Mouse (Mus musculus): ENCODE data around the gene Tmem14a. TPM values are rescaled to one million over a fixed set of nuclear protein-coding genes. Genes with fewer than 3 reads are reported as not detected.
"Not testable (repeated sequence)": the region's sequence is repeated elsewhere in the genome, so short reads cannot be mapped to it uniquely, and the experiment has no call there.

Tmem14a gene
- 10.3 and 12.0 TPM in 2 replicates for polyA plus RNA-seq (2016; fragmentation: Nextera tagmentation; extraction: Ambion mirVana)

DNA sequence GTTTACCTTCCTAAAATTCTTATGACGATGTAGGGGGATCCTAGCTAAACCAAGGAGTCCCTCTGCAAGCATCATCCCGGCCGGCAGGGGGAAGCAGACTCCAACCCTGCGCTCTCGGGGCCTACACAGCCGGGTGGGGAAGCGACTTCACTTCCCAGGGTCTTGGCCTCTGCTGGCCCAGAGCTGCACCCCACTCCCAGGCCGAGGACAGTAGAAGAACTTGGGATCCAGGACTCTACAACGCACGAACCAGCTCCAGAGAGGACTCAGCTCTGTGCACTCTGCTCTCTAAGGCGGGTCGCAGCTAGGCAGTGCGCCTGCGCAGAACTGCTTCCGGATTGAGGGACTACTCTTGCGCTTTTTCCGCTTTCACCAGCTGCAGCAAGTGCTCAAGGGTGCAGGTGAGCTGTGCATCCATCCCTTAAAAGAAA lies at the start of gene Tmem14a:
Gene Tmem14a (plus strand): TSS at position 87 of the 431 bp plus-strand sequence.
- H3K9me3 ChIP-seq (replicated peaks): no peaks in the 10 kb centered on the region
- H3K36me3 ChIP-seq: no peaks in the 10 kb centered on the region
- peak; percentile 88 for ATAC-seq (ENCODE audit: insufficient number of reproducible peaks, low FRiP score)
- WGBS: under 1% methylated on average over 17 of the region's 17 CpGs
- no peak within 1 kb of the TSS for H3K27ac ChIP-seq (ENCODE audit: poor library complexity, severe bottlenecking)
- H3K9ac ChIP-seq: peak within 1 kb of the TSS; percentile 76
- H3K27me3 ChIP-seq (replicated peaks): 0 out of 2 replicates have a peak, but pooled peaks cover 6% of the 10 kb centered on the region
- peaks cover 5% of the 10 kb centered on the region; the same call in 1 of the 2 replicates for H3K4me1 ChIP-seq (replicated peaks)
- peak within 1 kb of the TSS; percentile 64 for H3K4me3 ChIP-seq
- H3K4me2 ChIP-seq: peak within 1 kb of the TSS; percentile 78

DNA sequence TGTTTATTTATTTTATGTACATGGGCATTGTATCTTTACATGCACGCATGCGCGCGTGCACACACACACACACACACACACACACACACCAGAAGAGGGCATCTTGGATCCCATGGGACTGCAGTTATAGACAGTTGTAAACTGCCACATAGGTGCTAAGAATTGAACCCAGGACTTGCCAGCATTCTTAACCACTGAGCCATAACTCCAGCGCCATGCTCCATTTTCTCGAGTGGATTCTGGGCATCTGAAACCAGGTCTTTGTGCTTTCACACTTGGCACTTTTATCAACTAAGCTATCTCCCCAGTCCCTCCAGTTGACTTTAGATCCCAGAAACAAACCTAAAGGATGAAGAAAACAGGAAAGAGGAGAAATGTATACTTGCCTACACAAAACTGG lies 33.2 kb upstream of the Tmem14a start:
- Histone ChIP-seq H3K27ac (ENCODE audit: poor library complexity, severe bottlenecking) (no peak overlapping the region), H3K4me3 (no peak overlapping the region), H3K9ac (no peak overlapping the region), H3K27me3 (replicated peaks) (no peaks in the 10 kb centered on the region), H3K9me3 (replicated peaks) (no peaks in the 10 kb centered on the region), H3K36me3 (no peaks in the 10 kb centered on the region), H3K4me2 (no peak overlapping the region), H3K4me1 (replicated peaks) (no peaks in the 10 kb centered on the region)
- no peak for ATAC-seq (ENCODE audit: insufficient number of reproducible peaks, low FRiP score)
- WGBS: 90% methylated on average over 6 of the region's 6 CpGs

DNA sequence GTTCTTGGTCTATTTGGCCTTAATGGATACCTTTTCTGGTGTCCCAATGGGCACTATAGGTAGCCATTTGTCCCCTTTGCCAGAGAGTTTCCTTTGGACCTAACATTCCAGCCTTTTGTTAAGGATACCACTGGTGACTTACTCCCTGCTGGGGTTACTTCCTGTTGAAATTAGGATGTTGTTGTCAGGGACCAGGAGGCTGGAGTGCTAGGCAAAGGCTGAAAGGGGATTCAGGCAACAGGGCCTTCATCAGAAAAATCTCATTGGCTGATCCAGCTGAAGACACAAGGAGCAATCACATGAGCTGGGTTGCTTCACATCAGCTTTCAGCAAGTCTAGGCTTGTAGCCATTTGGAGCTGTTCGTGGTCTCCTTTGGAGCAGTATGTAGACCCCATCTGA lies 12.1 kb upstream of the Tmem14a start:
- H3K9ac ChIP-seq: no peak overlapping the region
- no peak overlapping the region for H3K4me2 ChIP-seq
- WGBS: 84% methylated on average over 1 of the region's 1 CpGs
- no peaks in the 10 kb centered on the region for H3K36me3 ChIP-seq
- no peaks in the 10 kb centered on the region for H3K4me1 ChIP-seq (replicated peaks)
- no peak for ATAC-seq (ENCODE audit: insufficient number of reproducible peaks, low FRiP score)
- H3K4me3 ChIP-seq: no peak overlapping the region
- no peak overlapping the region for H3K27ac ChIP-seq (ENCODE audit: poor library complexity, severe bottlenecking)
- no peaks in the 10 kb centered on the region for H3K9me3 ChIP-seq (replicated peaks)
- no peaks in the 10 kb centered on the region for H3K27me3 ChIP-seq (replicated peaks)

DNA sequence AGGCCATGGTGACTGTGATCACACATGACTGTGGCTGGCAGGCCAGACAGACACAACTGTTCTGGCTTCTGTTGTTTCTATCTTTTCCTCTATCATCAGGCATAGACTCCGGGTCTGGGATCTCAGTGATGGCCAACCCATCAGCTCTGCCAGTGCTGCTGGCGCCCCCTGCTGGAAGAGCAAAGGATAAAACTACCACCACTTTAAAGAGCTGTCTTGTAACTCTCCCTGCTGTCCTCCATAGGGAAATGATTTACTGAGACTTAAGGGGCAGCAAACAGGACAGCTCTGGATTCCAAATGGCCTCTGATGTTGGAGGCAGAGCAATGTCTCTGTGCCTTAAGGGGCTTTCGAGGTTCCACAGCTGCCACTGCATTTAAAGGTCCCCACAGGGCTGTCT lies 4.8 kb upstream of the Tmem14a start:
- WGBS: 26% methylated on average over 3 of the region's 3 CpGs
- H3K4me1 ChIP-seq (replicated peaks); H3K9ac ChIP-seq; ATAC-seq (ENCODE audit: insufficient number of reproducible peaks, low FRiP score); H3K4me2 ChIP-seq; H3K27me3 ChIP-seq (replicated peaks); H3K9me3 ChIP-seq (replicated peaks); H3K36me3 ChIP-seq; H3K4me3 ChIP-seq; H3K27ac ChIP-seq (ENCODE audit: poor library complexity, severe bottlenecking): not testable (repeated sequence)

DNA sequence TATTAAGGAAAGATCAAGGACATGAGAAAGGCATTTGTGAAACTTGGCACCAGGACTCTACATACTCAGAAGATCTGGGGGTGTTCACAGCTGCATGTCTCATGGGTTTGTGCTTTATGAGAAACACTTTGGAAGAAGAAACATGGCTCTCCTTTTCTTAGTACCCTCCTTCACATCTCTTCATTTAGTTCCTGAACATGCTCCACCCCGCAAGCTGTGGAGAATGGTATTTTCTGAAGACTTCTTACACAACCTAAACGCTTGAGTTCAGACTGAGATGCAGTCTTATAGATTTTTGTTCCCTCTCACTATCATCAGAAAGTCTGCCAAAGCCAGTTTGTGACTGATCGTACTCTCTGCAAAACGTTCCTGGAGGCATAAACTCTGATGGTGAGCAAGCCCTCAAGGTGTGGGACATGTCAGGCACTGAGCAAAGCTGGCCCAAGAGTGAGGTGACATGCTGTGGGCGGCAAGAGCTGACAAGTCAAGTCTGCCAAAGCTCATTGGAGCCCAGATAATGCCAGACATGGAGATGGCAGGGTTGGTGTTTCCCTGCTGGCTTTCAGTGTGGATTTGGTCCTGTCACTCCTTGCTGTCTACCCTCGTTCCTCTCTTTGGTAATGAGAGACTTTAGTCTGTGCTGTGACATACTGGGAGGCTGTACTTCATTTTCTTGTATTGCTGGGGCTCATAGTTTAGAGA lies 4.2 kb upstream of the Tmem14a start:
- H3K4me1 ChIP-seq (replicated peaks); H3K27me3 ChIP-seq (replicated peaks); H3K9me3 ChIP-seq (replicated peaks); H3K9ac ChIP-seq; H3K4me3 ChIP-seq; H3K36me3 ChIP-seq; H3K27ac ChIP-seq (ENCODE audit: poor library complexity, severe bottlenecking); H3K4me2 ChIP-seq; ATAC-seq (ENCODE audit: insufficient number of reproducible peaks, low FRiP score): not testable (repeated sequence)
- 71% methylated on average over 6 of the region's 6 CpGs for WGBS

DNA sequence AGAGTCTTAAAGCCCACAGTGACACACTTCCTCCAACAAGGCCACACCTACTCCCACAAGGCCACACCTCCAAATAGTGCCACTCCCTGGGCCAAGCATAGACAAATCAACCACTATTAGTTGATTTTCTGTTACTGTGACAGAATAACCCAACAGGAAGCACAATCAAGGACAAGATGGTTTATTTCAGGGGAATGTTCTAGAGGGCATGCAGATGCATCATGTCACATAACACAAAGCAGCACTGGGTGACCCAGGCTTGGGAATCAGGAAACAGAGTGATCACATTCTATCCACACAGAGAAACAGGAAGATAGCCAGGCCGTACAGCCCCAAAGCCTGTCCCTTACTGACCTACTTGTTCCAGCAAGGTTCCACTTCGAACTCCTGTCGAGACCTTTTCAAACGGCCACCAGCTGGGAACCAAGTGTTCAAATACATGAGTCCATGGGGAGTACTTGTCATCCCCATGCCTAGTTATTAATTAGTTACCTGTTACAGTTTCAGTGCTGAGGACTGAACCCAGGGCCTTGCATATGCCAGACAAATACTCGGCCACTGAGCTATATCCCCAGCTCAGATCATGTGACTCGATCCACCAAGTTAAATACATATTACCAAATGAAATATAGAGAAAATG lies 9.5 kb downstream of the Tmem14a start:
- H3K36me3 ChIP-seq: peaks cover 12% of the 10 kb centered on the region
- no peaks in the 10 kb centered on the region for H3K27me3 ChIP-seq (replicated peaks)
- no peak overlapping the region for H3K4me2 ChIP-seq
- H3K4me1 ChIP-seq (replicated peaks): no peaks in the 10 kb centered on the region
- no peak overlapping the region for H3K27ac ChIP-seq (ENCODE audit: poor library complexity, severe bottlenecking)
- no peak overlapping the region for H3K4me3 ChIP-seq
- WGBS: 84% methylated on average over 6 of the region's 6 CpGs
- H3K9ac ChIP-seq: no peak overlapping the region
- no peaks in the 10 kb centered on the region for H3K9me3 ChIP-seq (replicated peaks)
- ATAC-seq (ENCODE audit: insufficient number of reproducible peaks, low FRiP score): no peak

DNA sequence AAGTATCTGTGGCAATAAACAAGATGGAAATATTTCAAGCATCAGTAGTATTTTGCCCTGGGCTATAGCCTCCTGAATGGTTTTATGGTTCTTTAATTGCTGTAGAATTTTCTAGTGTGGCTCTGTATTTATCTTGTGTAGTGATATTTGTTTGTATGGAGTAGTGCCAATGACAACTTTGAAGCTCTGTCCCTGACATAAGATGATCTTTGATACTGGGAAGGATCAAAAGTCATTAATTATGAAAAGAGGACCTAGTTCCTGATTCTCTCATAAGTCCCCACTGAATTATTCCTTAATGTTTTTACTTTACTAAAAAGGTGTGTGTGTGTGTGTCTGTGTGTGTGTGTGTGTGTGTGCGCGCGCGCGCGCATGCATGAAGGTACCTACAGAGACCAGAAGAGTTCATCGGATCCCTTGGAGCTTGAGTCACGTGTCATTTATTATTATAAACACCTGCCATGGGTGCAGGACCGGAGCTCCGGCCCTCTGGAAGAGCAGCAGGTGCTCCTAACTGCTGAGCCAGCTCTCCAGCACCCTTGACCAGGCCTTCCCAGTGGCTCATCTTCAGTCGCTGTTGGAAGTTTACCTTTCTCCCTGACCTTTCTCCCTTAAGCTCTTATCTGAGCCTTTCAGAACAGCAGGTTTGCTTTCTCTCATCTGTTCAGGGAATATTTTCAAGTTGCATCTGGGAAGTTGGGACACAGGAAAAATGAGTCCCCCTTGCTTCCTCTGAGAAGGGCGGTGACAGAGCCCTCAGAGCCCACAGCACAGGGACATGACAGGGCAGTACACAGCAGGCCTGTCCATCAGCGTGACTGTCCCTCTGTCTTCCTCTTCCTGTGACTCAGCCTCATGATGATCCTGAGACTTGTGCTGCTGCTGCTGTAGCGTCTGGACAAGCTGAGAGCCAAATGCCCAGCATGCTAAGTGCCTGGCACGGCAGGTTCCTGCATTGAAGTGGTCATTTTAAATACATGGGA lies 10.7 kb downstream of the Tmem14a start:
- H3K36me3 ChIP-seq: peaks cover 12% of the 10 kb centered on the region
- H3K4me3 ChIP-seq; H3K4me2 ChIP-seq; H3K4me1 ChIP-seq (replicated peaks); H3K9me3 ChIP-seq (replicated peaks); H3K27me3 ChIP-seq (replicated peaks); H3K9ac ChIP-seq; H3K27ac ChIP-seq (ENCODE audit: poor library complexity, severe bottlenecking); ATAC-seq (ENCODE audit: insufficient number of reproducible peaks, low FRiP score): not testable (repeated sequence)
- 77% methylated on average over 15 of the region's 15 CpGs for WGBS

DNA sequence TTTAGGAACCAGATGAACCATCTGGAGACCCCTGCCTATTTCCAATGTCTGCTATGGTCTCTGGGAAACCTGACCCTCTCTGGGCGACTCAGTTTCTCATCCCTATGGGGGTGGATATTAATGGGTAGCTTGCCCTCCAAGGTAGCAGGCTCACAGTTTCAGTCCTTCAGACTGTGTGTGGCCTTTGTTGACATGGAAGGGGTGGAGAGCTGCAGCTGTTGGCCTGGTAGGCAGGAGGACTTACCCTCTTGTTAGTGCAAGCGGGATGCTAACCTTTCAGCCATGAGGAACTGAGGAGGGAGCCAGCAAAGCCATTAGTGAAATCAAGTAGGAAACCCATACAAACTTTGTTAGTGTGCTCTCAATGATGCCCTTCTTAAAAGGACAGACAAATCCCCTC lies 12.0 kb downstream of the Tmem14a start:
- 80% methylated on average over 2 of the region's 2 CpGs for WGBS
- H3K4me2 ChIP-seq: no peak overlapping the region
- no peak overlapping the region for H3K9ac ChIP-seq
- no peaks in the 10 kb centered on the region for H3K9me3 ChIP-seq (replicated peaks)
- peaks cover 12% of the 10 kb centered on the region for H3K36me3 ChIP-seq
- no peak overlapping the region for H3K4me3 ChIP-seq
- H3K27ac ChIP-seq (ENCODE audit: poor library complexity, severe bottlenecking): no peak overlapping the region
- ATAC-seq (ENCODE audit: insufficient number of reproducible peaks, low FRiP score): no peak
- H3K4me1 ChIP-seq (replicated peaks): no peaks in the 10 kb centered on the region
- no peaks in the 10 kb centered on the region for H3K27me3 ChIP-seq (replicated peaks)

DNA sequence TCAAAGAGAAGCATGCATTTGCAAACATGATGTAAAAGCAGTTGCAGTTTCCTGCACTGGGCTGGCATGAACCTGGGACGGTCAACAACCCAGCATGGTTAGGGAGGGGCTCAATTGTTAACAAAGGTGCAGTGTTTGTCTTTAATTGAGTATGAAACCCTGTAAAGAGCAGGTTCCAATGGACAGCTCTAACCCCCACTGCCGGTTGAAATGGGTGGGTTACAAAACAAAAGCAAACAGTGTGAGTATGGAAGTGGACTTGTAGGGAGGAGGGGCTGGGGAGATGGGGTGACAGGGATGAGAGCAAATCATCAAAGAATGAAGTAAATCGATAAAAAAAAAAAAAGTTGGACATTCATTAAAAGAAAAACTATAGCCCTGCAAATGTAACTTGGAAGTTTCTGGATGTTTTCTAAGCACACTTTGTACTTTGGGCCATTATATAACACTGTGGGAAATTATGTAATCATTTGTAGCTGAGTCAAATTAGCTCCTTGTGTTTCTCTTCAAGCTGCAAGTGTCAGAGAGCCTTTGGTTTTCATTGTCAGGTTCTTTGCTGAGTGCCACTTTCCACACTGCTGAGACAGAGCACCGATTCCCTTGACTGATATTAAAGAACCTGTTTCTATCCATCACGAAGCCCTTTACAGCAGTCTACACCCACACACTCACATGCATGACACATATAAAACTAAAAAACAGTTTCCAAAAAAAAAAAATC lies 13.5 kb downstream of the Tmem14a start:
- Histone ChIP-seq H3K27me3 (replicated peaks) (no peaks in the 10 kb centered on the region), H3K9ac (no peak overlapping the region), H3K4me2 (no peak overlapping the region), H3K4me3 (no peak overlapping the region), H3K4me1 (replicated peaks) (no peaks in the 10 kb centered on the region), H3K9me3 (replicated peaks) (no peaks in the 10 kb centered on the region), H3K27ac (ENCODE audit: poor library complexity, severe bottlenecking) (no peak overlapping the region), H3K36me3 (peaks cover 6% of the 10 kb centered on the region)
- WGBS: 72% methylated on average over 5 of the region's 5 CpGs
- no peak for ATAC-seq (ENCODE audit: insufficient number of reproducible peaks, low FRiP score)

DNA sequence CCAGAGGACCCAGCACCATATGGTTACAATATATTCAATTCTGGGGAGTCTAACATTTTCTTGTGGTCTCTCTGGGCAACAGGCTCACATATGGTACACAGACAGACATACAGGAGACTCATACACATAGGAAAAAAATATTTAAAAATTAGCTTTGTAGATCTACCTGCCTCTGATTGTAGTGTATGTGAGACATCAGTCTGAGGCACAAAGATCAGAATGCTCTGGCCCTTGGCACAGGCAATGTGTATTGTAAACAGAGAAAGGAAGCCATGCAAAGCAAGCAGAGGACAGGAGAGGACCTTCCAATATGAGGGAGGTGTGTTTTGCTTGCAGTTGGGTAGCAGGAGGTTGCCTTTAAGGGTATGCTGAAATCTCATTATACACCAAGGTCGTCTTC lies 14.1 kb downstream of the Tmem14a start:
- no peaks in the 10 kb centered on the region for H3K27me3 ChIP-seq (replicated peaks)
- 85% methylated on average over 1 of the region's 1 CpGs for WGBS

More for the DNA sequence above, 14.1 kb downstream of the Tmem14a start:
- Histone ChIP-seq H3K36me3 (peaks cover 4% of the 10 kb centered on the region), H3K9me3 (replicated peaks) (no peaks in the 10 kb centered on the region), H3K4me2 (no peak overlapping the region), H3K9ac (no peak overlapping the region), H3K4me3 (no peak overlapping the region), H3K4me1 (replicated peaks) (no peaks in the 10 kb centered on the region), H3K27ac (ENCODE audit: poor library complexity, severe bottlenecking) (no peak overlapping the region)
- no peak for ATAC-seq (ENCODE audit: insufficient number of reproducible peaks, low FRiP score)

Measured in heart, embryonic 12.5 days (tissue).